Mouse (Mus musculus): ENCODE results near the gene Aup1.

DNA sequence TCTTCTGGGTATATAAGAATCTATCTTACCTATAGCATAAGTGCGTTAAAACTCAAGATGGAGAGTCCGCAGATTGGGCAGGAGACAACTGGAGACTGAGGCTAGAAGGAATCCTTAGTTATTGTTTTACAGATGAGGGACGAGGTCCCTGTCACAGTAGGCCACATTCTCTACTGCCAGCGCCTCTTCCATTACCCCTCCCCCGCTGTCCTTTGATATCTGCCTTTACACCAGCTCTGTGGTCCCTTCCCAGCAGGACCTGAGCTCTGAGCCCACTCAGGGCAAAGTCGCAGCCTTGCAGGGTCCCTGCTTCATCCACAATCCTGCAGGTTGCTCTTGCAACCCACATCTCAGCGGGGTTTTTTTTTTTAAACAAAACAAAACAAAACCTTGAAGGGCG lies 13.9 kb downstream of the Aup1 start:
- TF ChIP-seq CTCF (IDR thresholded peaks at IDR 0.05; ENCODE audit: control insufficient read depth, insufficient read depth, insufficient replicate concordance, low read depth, low read length) (no peak), POLR2A (IDR thresholded peaks at IDR 0.05; ENCODE audit: control insufficient read depth, low read depth, low read length) (no peak)
